Mouse (Mus musculus) heart, embryonic 11.5 days (tissue): ENCODE results near the gene Fbxl2. TPM values are rescaled to one million over a fixed set of nuclear protein-coding genes. Genes with fewer than 3 reads are reported as not detected.

Experiments
- ATAC-seq: fragments of 200-750 bp; cut with Nextera tagmentation; replicated peaks from 2 replicates; pipeline ENCODE4 v1.8.0; 2017; ENCODE audit warnings: moderate library complexity; ENCODE audit not compliant: insufficient number of reproducible peaks, low FRiP score, low TSS enrichment
- H3K27ac ChIP-seq: fragments of 300-500 bp; sonication (generic); 2 replicates; pipeline ENCODE4 v1.5.1; 2014; ENCODE audit warnings: mild to moderate bottlenecking, low read depth, low read length
- H3K27me3 ChIP-seq: fragments of 300-500 bp; sonication (generic); 2 replicates; pipeline ENCODE4 v1.6.1; 2014; ENCODE audit warnings: mild to moderate bottlenecking, low read length, mixed read lengths; ENCODE audit not compliant: control insufficient read depth, insufficient read depth
- H3K36me3 ChIP-seq: fragments of 300-500 bp; sonication (generic); 2 replicates; pipeline ENCODE4 v1.6.1; 2014; ENCODE audit warnings: mild to moderate bottlenecking, low read length, moderate library complexity, mixed read lengths; ENCODE audit not compliant: control insufficient read depth, insufficient read depth
- H3K4me1 ChIP-seq: fragments of 300-500 bp; sonication (generic); 2 replicates; pipeline ENCODE4 v1.6.1; 2014; ENCODE audit warnings: low read length; ENCODE audit not compliant: control insufficient read depth, insufficient read depth
- H3K4me2 ChIP-seq: fragments of 300-500 bp; sonication (generic); 2 replicates; pipeline ENCODE4 v1.6.1; 2014; ENCODE audit warnings: mild to moderate bottlenecking, moderate library complexity
- H3K4me3 ChIP-seq: fragments of 300-500 bp; sonication (generic); 2 replicates; pipeline ENCODE4 v1.5.1; 2014; ENCODE audit warnings: low read depth, low read length
- H3K9ac ChIP-seq: fragments of 300-500 bp; sonication (generic); 2 replicates; pipeline ENCODE4 v1.6.1; 2014; ENCODE audit warnings: mild to moderate bottlenecking, low read depth, low read length, moderate library complexity
- H3K9me3 ChIP-seq: fragments of 300-500 bp; sonication (generic); replicated peaks from 2 replicates; pipeline ENCODE4 v1.6.1; 2016; ENCODE audit warnings: low read length; ENCODE audit not compliant: control insufficient read depth
- WGBS: fragments of 180-500 bp; shearing (Covaris S2); extraction: QIAGEN DNeasy Blood & Tissue Kit; methylation state at CpG from one replicate; pipeline ENCODE4 v1.1.7; 2014; ENCODE audit not compliant: insufficient replicate concordance; 5-methylcytosine and 5-hydroxymethylcytosine counted together
- polyA plus RNA-seq: library from polyadenylated mRNA; unstranded; fragments of >200 nt; fragmentation: Nextera tagmentation; extraction: Ambion mirVana; gene quantifications from 2 replicates; pipeline ENCODE4 v1.2.1, GENCODE M21; 2014

Gene Fbxl2
- polyA plus RNA-seq, 1 experiment from 2014 or later, result 2.6 TPM

GRCm38 (mm10) chr9:114009526-114009925 lies 36.5 kb downstream of the Fbxl2 start:
- Histone ChIP-seq H3K27me3 (no peaks in the 10 kb centered on the region), H3K9ac (no peak overlapping the region), H3K27ac (no peak overlapping the region), H3K9me3 (no peaks in the 10 kb centered on the region), H3K36me3 (no peaks in the 10 kb centered on the region), H3K4me3 (no peak overlapping the region), H3K4me1 (no peaks in the 10 kb centered on the region), H3K4me2 (0 out of 2 replicates have a peak overlapping the region, but pooled peaks have one; percentile 2)
- WGBS, result 49% methylated on average over 5 of the region's 5 CpGs
- ATAC-seq, result no peak

GRCm38 (mm10) chr9:114007850-114008350 lies 38.1 kb downstream of the Fbxl2 start:
- no peak overlapping the region for H3K9ac ChIP-seq
- H3K27ac ChIP-seq, result no peak overlapping the region
- no peak overlapping the region for H3K4me3 ChIP-seq
- H3K27me3 ChIP-seq, result no peaks in the 10 kb centered on the region
- no peaks in the 10 kb centered on the region for H3K4me1 ChIP-seq
- H3K9me3 ChIP-seq, result no peaks in the 10 kb centered on the region
- WGBS, result 88% methylated on average over 9 of the region's 9 CpGs
- H3K36me3 ChIP-seq, result no peaks in the 10 kb centered on the region
- no peak for ATAC-seq
- H3K4me2 ChIP-seq, result no peak overlapping the region

GRCm38 (mm10) chr9:114006801-114007200 lies 39.2 kb downstream of the Fbxl2 start:
- WGBS, result 69% methylated on average over 9 of the region's 9 CpGs
- Histone ChIP-seq H3K4me1 (no peaks in the 10 kb centered on the region), H3K9me3 (0 out of 2 replicates have a peak, but pooled peaks cover 3% of the 10 kb centered on the region), H3K27ac (no peak overlapping the region), H3K36me3 (no peaks in the 10 kb centered on the region), H3K4me2 (no peak overlapping the region), H3K4me3 (no peak overlapping the region), H3K9ac (no peak overlapping the region), H3K27me3 (no peaks in the 10 kb centered on the region)
- ATAC-seq, result no peak

- H3K9ac ChIP-seq, result no peak overlapping the region
- H3K27ac ChIP-seq, result no peak overlapping the region
- 46% methylated on average over 2 of the region's 2 CpGs for whole genome bisulfite sequencing
- H3K4me2 ChIP-seq, result no peak overlapping the region
- no peaks in the 10 kb centered on the region for H3K4me1 ChIP-seq
- H3K27me3 ChIP-seq, result no peaks in the 10 kb centered on the region
- no peaks in the 10 kb centered on the region for H3K36me3 ChIP-seq
- ATAC-seq, result no peak
- 0 out of 2 replicates have a peak, but pooled peaks cover 3% of the 10 kb centered on the region for H3K9me3 ChIP-seq
- no peak overlapping the region for H3K4me3 ChIP-seq
Measured at GRCm38 (mm10) chr9:113998311-113998710, 47.7 kb downstream of the Fbxl2 start.

- H3K9ac ChIP-seq, result no peak overlapping the region
- H3K4me3 ChIP-seq, result no peak overlapping the region
- no peak overlapping the region for H3K4me2 ChIP-seq
- no peaks in the 10 kb centered on the region for H3K9me3 ChIP-seq
- H3K27ac ChIP-seq, result no peak overlapping the region
- H3K4me1 ChIP-seq, result no peaks in the 10 kb centered on the region
- WGBS, result 82% methylated on average over 7 of the region's 7 CpGs
- no peaks in the 10 kb centered on the region for H3K36me3 ChIP-seq
- H3K27me3 ChIP-seq, result no peaks in the 10 kb centered on the region
- ATAC-seq, result no peak
Measured at GRCm38 (mm10) chr9:113992810-113993209, 53.2 kb downstream of the Fbxl2 start.

GRCm38 (mm10) chr9:113990547-113991248 lies 55.3 kb downstream of the Fbxl2 start:
- Histone ChIP-seq H3K4me3 (peak overlapping the region; percentile 16; the same call in 1 of the 2 replicates), H3K9me3 (no peaks in the 10 kb centered on the region), H3K27ac (no peak overlapping the region), H3K9ac (no peak overlapping the region; the same call in 1 of the 2 replicates), H3K4me2 (peak overlapping the region; percentile 51), H3K4me1 (no peaks in the 10 kb centered on the region), H3K36me3 (no peaks in the 10 kb centered on the region), H3K27me3 (no peaks in the 10 kb centered on the region)
- 24% methylated on average over 18 of the region's 18 CpGs for WGBS
- ATAC-seq, result peak; percentile 68; the same call in 1 of the 2 replicates

GRCm38 (mm10) chr9:113984946-113985620 lies 60.9 kb downstream of the Fbxl2 start:
- ATAC-seq, result no peak
- H3K4me1 ChIP-seq, result peaks cover 12% of the 10 kb centered on the region
- no peaks in the 10 kb centered on the region for H3K27me3 ChIP-seq
- no peak overlapping the region for H3K4me2 ChIP-seq
- H3K27ac ChIP-seq, result no peak overlapping the region
- WGBS, result 77% methylated on average over 13 of the region's 13 CpGs
- H3K9ac ChIP-seq, result no peak overlapping the region
- no peaks in the 10 kb centered on the region for H3K9me3 ChIP-seq
- H3K4me3 ChIP-seq, result no peak overlapping the region
- no peaks in the 10 kb centered on the region for H3K36me3 ChIP-seq

- Histone ChIP-seq H3K27me3 (no peaks in the 10 kb centered on the region), H3K4me3 (no peak overlapping the region), H3K4me1 (peaks cover 12% of the 10 kb centered on the region), H3K36me3 (0 out of 2 replicates have a peak, but pooled peaks cover 5% of the 10 kb centered on the region), H3K27ac (no peak overlapping the region), H3K4me2 (no peak overlapping the region), H3K9ac (no peak overlapping the region), H3K9me3 (no peaks in the 10 kb centered on the region)
- WGBS, result 77% methylated on average over 11 of the region's 11 CpGs
- no peak for ATAC-seq
Measured at GRCm38 (mm10) chr9:113982883-113983670, 62.9 kb downstream of the Fbxl2 start.
